Mouse (Mus musculus) brain, embryonic 14.5 days (tissue): ENCODE results near the gene Cerk.

Experiments
- CTCF ChIP-seq: fragments of 200-500 bp; IDR thresholded peaks from 2 replicates; pipeline ENCODE4 v1.5.1; 2012; ENCODE audit warnings: inconsistent platforms, mild to moderate bottlenecking, moderate library complexity, borderline replicate concordance; ENCODE audit not compliant: insufficient read depth, insufficient read length; ENCODE audit errors: extremely low read depth
- POLR2A ChIP-seq: fragments of 200-500 bp; IDR thresholded peaks from 2 replicates; pipeline ENCODE4 v1.6.1; 2012; ENCODE audit warnings: mild to moderate bottlenecking, inconsistent platforms, borderline replicate concordance; ENCODE audit not compliant: poor library complexity, insufficient read depth, insufficient read length, severe bottlenecking; ENCODE audit errors: extremely low read depth

- TF ChIP-seq CTCF (no peak), POLR2A (no peak)
These were observed 29.4 kb downstream of the Cerk start for GRCm38 (mm10) chr15:86156492-86156891.
